Mouse (Mus musculus) cortical plate, adult 2 months (tissue): ENCODE data around the gene Syne1.

ENCODE experiments used
- CTCF ChIP-seq: fragments of 200-500 bp; IDR thresholded peaks from 2 replicates; pipeline ENCODE4 v1.5.1; 2011; ENCODE audit warnings: mild to moderate bottlenecking, control low read depth, low read length; ENCODE audit not compliant: insufficient read depth; ENCODE audit errors: extremely low read depth
- POLR2A ChIP-seq: fragments of 200-500 bp; IDR thresholded peaks from 2 replicates; pipeline ENCODE4 v1.6.1; 2011; ENCODE audit warnings: mild to moderate bottlenecking, low read length, control low read depth; ENCODE audit not compliant: insufficient read depth; ENCODE audit errors: extremely low read depth

GRCm38 (mm10) chr10:5234721-5235501 is 316.4 kb downstream of the Syne1 start:
- TF ChIP-seq CTCF (no peak), POLR2A (no peak)
